Mouse (Mus musculus) intestine, postnatal 0 days (tissue): ENCODE data around the gene Samd5. TPM values are rescaled to one million over a fixed set of nuclear protein-coding genes. Genes with fewer than 3 reads are reported as not detected.
A peak's percentile ranks its signal among the peaks of the same experiment; 100 is the strongest.

Experiments
- ATAC-seq: fragments of 200-750 bp; cut with Nextera tagmentation; 2 replicates; pipeline ENCODE4 v1.8.0; 2017; ENCODE audit warnings: mild to moderate bottlenecking, moderate TSS enrichment, moderate library complexity
- H3K27ac ChIP-seq: fragments of 300-500 bp; sonication (generic); 2 replicates; pipeline ENCODE4 v1.5.1; 2014; ENCODE audit warnings: mild to moderate bottlenecking, low read depth, low read length, moderate library complexity
- H3K27me3 ChIP-seq: fragments of 300-500 bp; sonication (generic); replicated peaks from 2 replicates; pipeline ENCODE4 v1.6.1; 2014; ENCODE audit warnings: low read length, mixed read lengths; ENCODE audit not compliant: control insufficient read depth, insufficient read depth
- H3K36me3 ChIP-seq: fragments of 300-500 bp; sonication (generic); 2 replicates; pipeline ENCODE4 v1.6.1; 2014; ENCODE audit warnings: mild to moderate bottlenecking, moderate library complexity; ENCODE audit not compliant: control insufficient read depth, insufficient read depth
- H3K4me1 ChIP-seq: fragments of 300-500 bp; sonication (generic); replicated peaks from 2 replicates; pipeline ENCODE4 v1.6.1; 2014; ENCODE audit warnings: antibody characterized with exemption, low read length, mixed read lengths; ENCODE audit not compliant: control insufficient read depth, insufficient read depth
- H3K4me2 ChIP-seq: fragments of 300-500 bp; sonication (generic); replicated peaks from 2 replicates; pipeline ENCODE4 v1.6.1; 2014; ENCODE audit warnings: low read depth, mild to moderate bottlenecking, moderate library complexity
- H3K4me3 ChIP-seq: fragments of 300-500 bp; sonication (generic); 2 replicates; pipeline ENCODE4 v1.5.1; 2014; ENCODE audit warnings: low read depth, low read length
- H3K9ac ChIP-seq: fragments of 300-500 bp; sonication (generic); 2 replicates; pipeline ENCODE4 v1.6.1; 2014; ENCODE audit warnings: mild to moderate bottlenecking, low read depth, low read length
- H3K9me3 ChIP-seq: fragments of 300-500 bp; sonication (generic); 2 replicates; pipeline ENCODE4 v1.6.1; 2016; ENCODE audit warnings: mixed run types; ENCODE audit not compliant: control insufficient read depth
- CTCF ChIP-seq: sonication (generic); IDR thresholded peaks from 2 replicates; pipeline ENCODE4 v1.5.1; 2016; ENCODE audit warnings: low read depth, mild to moderate bottlenecking, control low read depth, antibody characterized with exemption, moderate library complexity
- WGBS: fragments of 180-500 bp; shearing (Covaris S2); extraction: QIAGEN DNeasy Blood & Tissue Kit; methylation state at CpG from one replicate; pipeline ENCODE4 v1.1.7; 2014; 5-methylcytosine and 5-hydroxymethylcytosine counted together
- polyA plus RNA-seq: library from polyadenylated mRNA; unstranded; fragments of >200 nt; fragmentation: Nextera tagmentation; extraction: Ambion mirVana; gene quantifications from 2 replicates; pipeline ENCODE4 v1.2.1, GENCODE M21; 2015

Samd5 gene
- polyA plus RNA-seq, 1 experiment from 2014 or later = 2.2 TPM

- Histone ChIP-seq H3K27ac (no peak overlapping the region), H3K4me2 (no peak overlapping the region), H3K4me3 (no peak overlapping the region), H3K9ac (no peak overlapping the region), H3K27me3 (peaks cover 16% of the 10 kb centered on the region), H3K36me3 (no peaks in the 10 kb centered on the region), H3K9me3 (no peaks in the 10 kb centered on the region), H3K4me1 (no peaks in the 10 kb centered on the region)
- WGBS = 43% methylated on average over 5 of the region's 5 CpGs
- TF ChIP-seq CTCF = no peak
- ATAC-seq = no peak
Measured at GRCm38 (mm10) chr10:9678071-9678470, 3.1 kb upstream of the Samd5 start.

- Histone ChIP-seq H3K4me1 (no peaks in the 10 kb centered on the region), H3K9me3 (no peaks in the 10 kb centered on the region), H3K27ac (no peak overlapping the region), H3K27me3 (peaks cover 16% of the 10 kb centered on the region), H3K4me3 (peak overlapping the region; percentile 29), H3K9ac (0 out of 2 replicates have a peak overlapping the region, but pooled peaks have one; percentile 2), H3K36me3 (no peaks in the 10 kb centered on the region), H3K4me2 (peak overlapping the region; percentile 58)
- 1% methylated on average over 17 of the region's 17 CpGs for WGBS
- peak; percentile 99 for TF ChIP-seq CTCF
- peak; percentile 35 for ATAC-seq
Measured at GRCm38 (mm10) chr10:9676886-9677285, 1.9 kb upstream of the Samd5 start.

GRCm38 (mm10) chr10:9676418-9676786 lies 1.4 kb upstream of the Samd5 start:
- 19% methylated on average over 7 of the region's 7 CpGs for WGBS
- H3K9me3 ChIP-seq = no peaks in the 10 kb centered on the region
- H3K4me2 ChIP-seq = peak overlapping the region; percentile 58
- no peaks in the 10 kb centered on the region for H3K4me1 ChIP-seq
- TF ChIP-seq CTCF = no peak
- H3K9ac ChIP-seq = no peak overlapping the region
- peaks cover 16% of the 10 kb centered on the region for H3K27me3 ChIP-seq
- ATAC-seq = no peak
- no peak overlapping the region for H3K27ac ChIP-seq
- H3K36me3 ChIP-seq = no peaks in the 10 kb centered on the region
- H3K4me3 ChIP-seq = peak overlapping the region; percentile 29; the same call in 1 of the 2 replicates

- Histone ChIP-seq H3K4me3 (peak overlapping the region; percentile 59), H3K4me2 (peak overlapping the region; percentile 85), H3K9ac (peak overlapping the region; percentile 40), H3K27ac (no peak overlapping the region), H3K4me1 (no peaks in the 10 kb centered on the region), H3K27me3 (peaks cover 16% of the 10 kb centered on the region), H3K9me3 (no peaks in the 10 kb centered on the region), H3K36me3 (no peaks in the 10 kb centered on the region)
- 11% methylated on average over 36 of the region's 36 CpGs for WGBS
- ATAC-seq = peak; percentile 32; the same call in 1 of the 2 replicates
- TF ChIP-seq CTCF = no peak
Measured at GRCm38 (mm10) chr10:9675550-9676417, 776 bp upstream of the Samd5 start.

GRCm38 (mm10) chr10:9673276-9673675 lies 1.7 kb downstream of the Samd5 start:
- no peak for ATAC-seq
- H3K27ac ChIP-seq = no peak overlapping the region
- no peak overlapping the region for H3K9ac ChIP-seq
- H3K4me1 ChIP-seq = no peaks in the 10 kb centered on the region
- H3K4me3 ChIP-seq = 0 out of 2 replicates have a peak overlapping the region, but pooled peaks have one; percentile 3
- H3K9me3 ChIP-seq = no peaks in the 10 kb centered on the region
- no peak for TF ChIP-seq CTCF
- H3K4me2 ChIP-seq = peak overlapping the region; percentile 85; the same call in 1 of the 2 replicates
- peaks cover 16% of the 10 kb centered on the region for H3K27me3 ChIP-seq
- H3K36me3 ChIP-seq = no peaks in the 10 kb centered on the region

GRCm38 (mm10) chr10:9672751-9673150 lies 2.3 kb downstream of the Samd5 start:
- no peak for TF ChIP-seq CTCF
- no peak overlapping the region for H3K4me3 ChIP-seq
- no peaks in the 10 kb centered on the region for H3K9me3 ChIP-seq
- H3K9ac ChIP-seq = no peak overlapping the region
- no peak overlapping the region for H3K27ac ChIP-seq
- ATAC-seq = no peak
- no peak overlapping the region for H3K4me2 ChIP-seq
- no peaks in the 10 kb centered on the region for H3K4me1 ChIP-seq
- H3K27me3 ChIP-seq = peaks cover 16% of the 10 kb centered on the region
- no peaks in the 10 kb centered on the region for H3K36me3 ChIP-seq
- 90% methylated on average over 5 of the region's 5 CpGs for WGBS
